Mouse (Mus musculus) bone marrow macrophage, adult 2 months (primary cell): ENCODE data around the gene B4galnt1. TPM values are rescaled to one million over a fixed set of nuclear protein-coding genes. Genes with fewer than 3 reads are reported as not detected.

Experiments used
- H3K27ac ChIP-seq: 2 replicates; pipeline ENCODE4 v1.5.1; 2012; ENCODE audit warnings: low read depth, low read length; ENCODE audit not compliant: insufficient read depth
- H3K4me1 ChIP-seq: 2 replicates; pipeline ENCODE4 v1.6.1; 2012; ENCODE audit warnings: low read length; ENCODE audit not compliant: control insufficient read depth, insufficient read depth
- H3K4me3 ChIP-seq: 2 replicates; pipeline ENCODE4 v1.5.1; 2012; ENCODE audit warnings: mild to moderate bottlenecking, low read length, moderate library complexity; ENCODE audit not compliant: insufficient read depth
- CTCF ChIP-seq: IDR thresholded peaks from 2 replicates; pipeline ENCODE4 v1.5.1; 2012; ENCODE audit warnings: low read depth, mild to moderate bottlenecking, low read length, moderate library complexity
- POLR2A ChIP-seq: IDR thresholded peaks from 2 replicates; pipeline ENCODE4 v1.6.1; 2012; ENCODE audit warnings: mild to moderate bottlenecking, low read depth, low read length, borderline replicate concordance
- polyA plus RNA-seq: library from polyadenylated mRNA; stranded (reverse); fragments of >200 nt; gene quantifications from 2 replicates; pipeline ENCODE4 v1.2.4, GENCODE M21; 2012; ENCODE audit not compliant: missing spikeins, insufficient read depth, insufficient read length

B4galnt1 gene
- polyA plus RNA-seq, 1 experiment = 50.6 TPM

GRCm38 (mm10) chr10:127193011-127193410, 28.0 kb downstream of the B4galnt1 start:
- no peak overlapping the region for H3K27ac ChIP-seq
- no peak overlapping the region for H3K4me3 ChIP-seq
- TF ChIP-seq CTCF (no peak), POLR2A (no peak)
- H3K4me1 ChIP-seq = peaks cover 6% of the 10 kb centered on the region; the same call in 1 of the 2 replicates

GRCm38 (mm10) chr10:127194428-127195327, 29.7 kb downstream of the B4galnt1 start:
- no peak for TF ChIP-seq CTCF
- no peak for TF ChIP-seq POLR2A
- Histone ChIP-seq H3K27ac (peak overlapping the region; percentile 19; the same call in 1 of the 2 replicates), H3K4me3 (peak overlapping the region; percentile 65), H3K4me1 (peaks cover 6% of the 10 kb centered on the region; the same call in 1 of the 2 replicates)

- Histone ChIP-seq H3K27ac (0 out of 2 replicates have a peak within 1 kb of the TSS, but pooled peaks have one; percentile 19), H3K4me3 (peak within 1 kb of the TSS; percentile 65), H3K4me1 (peaks cover 6% of the 10 kb centered on the region; the same call in 1 of the 2 replicates)
- TF ChIP-seq POLR2A = no peak
- no peak for TF ChIP-seq CTCF
Observed at GRCm38 (mm10) chr10:127195328-127196129, 30.5 kb downstream of the B4galnt1 start, which contains the start of gene Dtx3. Gene Dtx3, minus strand, starts transcription at chr10:127195728.

GRCm38 (mm10) chr10:127196392-127196791, 31.4 kb downstream of the B4galnt1 start:
- H3K4me3 ChIP-seq = no peak overlapping the region
- TF ChIP-seq POLR2A (no peak), CTCF (no peak)
- no peak overlapping the region for H3K27ac ChIP-seq
- H3K4me1 ChIP-seq = peaks cover 6% of the 10 kb centered on the region; the same call in 1 of the 2 replicates

GRCm38 (mm10) chr10:127197104-127197503, 32.1 kb downstream of the B4galnt1 start:
- Histone ChIP-seq H3K4me3 (no peak overlapping the region), H3K4me1 (peaks cover 6% of the 10 kb centered on the region; the same call in 1 of the 2 replicates), H3K27ac (no peak overlapping the region)
- TF ChIP-seq CTCF (no peak), POLR2A (no peak)

GRCm38 (mm10) chr10:127197505-127198110, 32.6 kb downstream of the B4galnt1 start:
- no peak for TF ChIP-seq CTCF
- TF ChIP-seq POLR2A = no peak
- peaks cover 6% of the 10 kb centered on the region; the same call in 1 of the 2 replicates for H3K4me1 ChIP-seq
- no peak overlapping the region for H3K27ac ChIP-seq
- H3K4me3 ChIP-seq = no peak overlapping the region

- Histone ChIP-seq H3K27ac (no peak overlapping the region), H3K4me3 (no peak overlapping the region), H3K4me1 (peaks cover 6% of the 10 kb centered on the region; the same call in 1 of the 2 replicates)
- TF ChIP-seq POLR2A = no peak
- TF ChIP-seq CTCF = no peak
Observed at GRCm38 (mm10) chr10:127198492-127198891, 33.5 kb downstream of the B4galnt1 start.

DNA sequence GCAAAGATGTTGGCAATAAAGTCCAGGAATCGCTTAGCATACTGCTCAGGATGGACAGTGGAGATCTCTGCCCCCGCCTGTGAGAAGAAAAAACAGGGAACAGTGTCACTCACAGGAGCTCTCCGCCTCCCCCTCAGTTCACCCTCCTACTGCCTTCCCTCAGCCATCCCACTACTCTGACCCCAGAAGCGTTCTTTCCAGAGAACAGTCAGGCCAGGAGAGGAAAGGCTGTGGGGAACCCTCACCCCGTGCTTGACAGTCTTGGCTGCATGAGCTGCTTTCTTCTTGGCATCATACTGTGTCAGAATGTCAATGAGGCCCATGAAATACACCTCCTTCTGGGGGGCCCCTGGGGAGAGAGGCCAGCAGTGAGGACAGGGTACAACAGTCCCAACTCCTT, 34.0 kb downstream of the B4galnt1 start:
- H3K4me3 ChIP-seq = no peak overlapping the region
- peaks cover 6% of the 10 kb centered on the region; the same call in 1 of the 2 replicates for H3K4me1 ChIP-seq
- H3K27ac ChIP-seq = no peak overlapping the region
- TF ChIP-seq CTCF = no peak
- no peak for TF ChIP-seq POLR2A

- no peak for TF ChIP-seq CTCF
- TF ChIP-seq POLR2A = no peak
- no peak overlapping the region for H3K27ac ChIP-seq
- H3K4me3 ChIP-seq = no peak overlapping the region
- peaks cover 6% of the 10 kb centered on the region; the same call in 1 of the 2 replicates for H3K4me1 ChIP-seq
Observed at GRCm38 (mm10) chr10:127199474-127199873, 34.4 kb downstream of the B4galnt1 start.
